Mouse (Mus musculus): ENCODE results near the gene Trappc3. TPM values are rescaled to one million over a fixed set of nuclear protein-coding genes. Genes with fewer than 3 reads are reported as not detected.
A peak's percentile ranks its signal among the peaks of the same experiment; 100 is the strongest.

Trappc3 gene
- polyA plus RNA-seq, 1 experiment = 29.6 TPM

DNA sequence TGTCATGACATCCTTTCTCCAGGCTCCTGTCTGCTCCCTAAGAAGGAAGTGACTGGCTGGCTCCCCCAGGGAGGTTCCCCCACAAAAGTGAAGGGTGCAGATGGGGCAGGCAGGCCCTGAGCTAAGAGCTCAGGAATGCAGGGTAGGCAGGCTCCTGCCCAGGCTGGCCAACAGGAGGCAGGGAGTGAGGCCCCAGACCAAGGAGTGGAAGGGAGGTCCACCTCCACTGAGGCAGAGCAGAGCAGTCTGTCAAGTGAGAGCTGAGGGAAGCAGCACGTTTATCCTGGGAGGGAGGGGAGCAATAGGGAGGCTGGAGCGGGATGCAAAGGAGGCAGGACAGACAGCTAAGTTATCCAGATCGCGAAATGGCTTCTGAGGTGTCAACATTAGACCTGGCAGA, 11.5 kb upstream of the Trappc3 start:
- no peak for TF ChIP-seq FLI1 (IDR thresholded peaks at IDR 0.05; ENCODE audit: low read length)

GRCm38 (mm10) chr4:126251655-126252254, 10.4 kb upstream of the Trappc3 start:
- Histone ChIP-seq H3K36me3 (replicated peaks; ENCODE audit: low read length) (no peaks in the 10 kb centered on the region), H3K9me3 (no peaks in the 10 kb centered on the region), H3K27me3 (replicated peaks) (peaks cover 10% of the 10 kb centered on the region), H3K4me3 (replicated peaks) (peak overlapping the region; percentile 30), H3K4me1 (peaks cover 69% of the 10 kb centered on the region)
- no peak for TF ChIP-seq GATA1 (IDR thresholded peaks at IDR 0.05; ENCODE audit: borderline replicate concordance, low read length)
- TF ChIP-seq FLI1 (IDR thresholded peaks at IDR 0.05; ENCODE audit: low read length) = no peak

More for the DNA sequence above, 11.5 kb upstream of the Trappc3 start:
- no peaks in the 10 kb centered on the region for H3K9me3 ChIP-seq
- H3K4me3 ChIP-seq (replicated peaks) = peak overlapping the region; percentile 53
- H3K4me1 ChIP-seq = peaks cover 66% of the 10 kb centered on the region
- peaks cover 10% of the 10 kb centered on the region for H3K27me3 ChIP-seq (replicated peaks)
- H3K36me3 ChIP-seq (replicated peaks; ENCODE audit: low read length) = peaks cover 7% of the 10 kb centered on the region

GRCm38 (mm10) chr4:126252411-126253237, 9.5 kb upstream of the Trappc3 start:
- H3K4me1 ChIP-seq = peaks cover 77% of the 10 kb centered on the region
- TF ChIP-seq FLI1 (IDR thresholded peaks at IDR 0.05; ENCODE audit: low read length) = no peak
- TF ChIP-seq GATA1 (IDR thresholded peaks at IDR 0.05; ENCODE audit: borderline replicate concordance, low read length) = no peak

DNA sequence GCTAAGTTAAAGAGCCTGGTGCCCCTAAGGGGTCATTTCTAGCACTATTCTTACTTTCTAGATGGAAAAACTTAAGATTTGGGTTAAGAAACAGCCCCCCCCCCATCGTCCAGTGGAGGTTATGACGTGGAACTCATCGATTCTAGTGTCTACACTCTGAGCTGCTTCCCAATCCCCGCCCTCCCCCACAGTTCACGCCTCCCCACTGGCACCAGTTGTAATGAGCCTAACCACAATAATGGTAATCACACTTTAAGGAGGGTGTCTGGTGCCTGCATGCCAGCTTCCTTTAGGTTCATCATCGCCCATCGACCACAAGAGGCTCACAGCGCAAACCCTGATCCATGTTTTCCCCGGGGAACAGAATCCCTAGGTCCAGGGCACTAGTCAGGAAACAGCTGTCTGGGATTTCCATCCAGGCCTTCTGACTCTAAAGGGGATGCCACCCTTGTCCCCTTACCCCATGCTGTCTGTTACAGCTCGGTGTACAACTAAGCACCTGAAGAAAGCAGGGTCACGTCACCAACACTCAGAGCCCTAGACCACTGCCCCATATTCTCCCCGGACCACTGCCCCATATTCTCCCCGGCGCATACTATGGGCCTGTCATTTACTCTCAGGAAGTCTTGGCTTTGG, 8.4 kb upstream of the Trappc3 start:
- H3K9me3 ChIP-seq = no peaks in the 10 kb centered on the region
- peak overlapping the region; percentile 16 for H3K4me3 ChIP-seq (replicated peaks)
- H3K36me3 ChIP-seq (replicated peaks; ENCODE audit: low read length) = no peaks in the 10 kb centered on the region
- H3K4me1 ChIP-seq = peaks cover 79% of the 10 kb centered on the region
- no peak for TF ChIP-seq FLI1 (IDR thresholded peaks at IDR 0.05; ENCODE audit: low read length)
- peaks cover 17% of the 10 kb centered on the region for H3K27me3 ChIP-seq (replicated peaks)

More at GRCm38 (mm10) chr4:126252411-126253237, 9.5 kb upstream of the Trappc3 start:
- Histone ChIP-seq H3K9me3 (no peaks in the 10 kb centered on the region), H3K27me3 (replicated peaks) (peaks cover 17% of the 10 kb centered on the region), H3K36me3 (replicated peaks; ENCODE audit: low read length) (no peaks in the 10 kb centered on the region), H3K4me3 (replicated peaks) (peak overlapping the region; percentile 13)

GRCm38 (mm10) chr4:126254315-126255112, 7.6 kb upstream of the Trappc3 start:
- Histone ChIP-seq H3K9me3 (no peaks in the 10 kb centered on the region), H3K36me3 (replicated peaks; ENCODE audit: low read length) (no peaks in the 10 kb centered on the region), H3K4me1 (peaks cover 83% of the 10 kb centered on the region), H3K27me3 (replicated peaks) (peaks cover 17% of the 10 kb centered on the region), H3K4me3 (replicated peaks) (peak overlapping the region; percentile 94)
- TF ChIP-seq FLI1 (IDR thresholded peaks at IDR 0.05; ENCODE audit: low read length) (no peak), GATA1 (IDR thresholded peaks at IDR 0.05; ENCODE audit: borderline replicate concordance, low read length) (no peak)

DNA sequence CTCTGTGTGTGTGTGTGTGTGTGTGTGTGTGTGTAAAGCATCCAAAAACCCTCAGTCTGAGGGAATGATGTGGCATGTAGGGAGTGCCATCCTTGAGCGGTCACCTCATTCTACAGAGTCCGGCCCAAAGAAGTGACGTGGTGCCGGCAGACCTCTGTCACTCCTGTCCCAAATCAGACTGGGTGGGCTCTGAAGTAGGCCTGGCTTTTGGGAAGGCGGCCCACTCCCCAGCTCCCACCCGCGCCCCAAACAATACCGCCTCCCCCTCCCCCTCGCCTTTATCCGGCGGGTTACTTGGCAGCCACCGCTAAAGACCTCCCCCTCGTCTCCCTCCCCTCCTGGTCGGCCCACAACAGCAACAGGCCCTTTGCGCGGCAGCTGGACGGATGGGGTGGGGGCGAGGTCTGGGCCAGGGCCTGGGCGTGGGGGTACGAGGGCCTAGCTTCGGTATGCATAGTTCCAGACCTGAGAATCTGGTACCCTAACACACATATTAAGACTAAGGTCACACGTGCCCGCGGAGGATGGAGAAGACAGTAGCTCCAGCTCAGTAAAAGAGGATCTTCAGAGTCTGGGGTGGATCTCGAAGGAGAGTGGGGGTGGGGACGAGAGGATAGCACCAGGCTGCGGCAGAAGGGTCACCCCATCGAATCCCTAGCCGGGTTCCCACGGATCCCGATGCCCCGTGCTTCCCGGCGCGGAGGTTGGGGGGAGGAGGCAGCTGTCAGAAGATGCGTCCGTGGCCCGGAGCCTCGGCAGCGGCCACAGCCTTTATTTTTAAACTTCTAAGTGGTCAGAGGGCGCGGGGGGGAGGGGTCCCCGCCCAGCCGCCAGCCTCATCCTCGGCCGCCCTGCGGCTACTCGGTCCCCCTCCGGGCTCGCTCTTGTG, 6.8 kb upstream of the Trappc3 start:
- H3K36me3 ChIP-seq (replicated peaks; ENCODE audit: low read length) = no peaks in the 10 kb centered on the region
- no peaks in the 10 kb centered on the region for H3K9me3 ChIP-seq
- peaks cover 85% of the 10 kb centered on the region for H3K4me1 ChIP-seq
- peak overlapping the region; percentile 94 for H3K4me3 ChIP-seq (replicated peaks)
- TF ChIP-seq FLI1 (IDR thresholded peaks at IDR 0.05; ENCODE audit: low read length) (no peak), GATA1 (IDR thresholded peaks at IDR 0.05; ENCODE audit: borderline replicate concordance, low read length) (no peak)
- peaks cover 17% of the 10 kb centered on the region for H3K27me3 ChIP-seq (replicated peaks)

DNA sequence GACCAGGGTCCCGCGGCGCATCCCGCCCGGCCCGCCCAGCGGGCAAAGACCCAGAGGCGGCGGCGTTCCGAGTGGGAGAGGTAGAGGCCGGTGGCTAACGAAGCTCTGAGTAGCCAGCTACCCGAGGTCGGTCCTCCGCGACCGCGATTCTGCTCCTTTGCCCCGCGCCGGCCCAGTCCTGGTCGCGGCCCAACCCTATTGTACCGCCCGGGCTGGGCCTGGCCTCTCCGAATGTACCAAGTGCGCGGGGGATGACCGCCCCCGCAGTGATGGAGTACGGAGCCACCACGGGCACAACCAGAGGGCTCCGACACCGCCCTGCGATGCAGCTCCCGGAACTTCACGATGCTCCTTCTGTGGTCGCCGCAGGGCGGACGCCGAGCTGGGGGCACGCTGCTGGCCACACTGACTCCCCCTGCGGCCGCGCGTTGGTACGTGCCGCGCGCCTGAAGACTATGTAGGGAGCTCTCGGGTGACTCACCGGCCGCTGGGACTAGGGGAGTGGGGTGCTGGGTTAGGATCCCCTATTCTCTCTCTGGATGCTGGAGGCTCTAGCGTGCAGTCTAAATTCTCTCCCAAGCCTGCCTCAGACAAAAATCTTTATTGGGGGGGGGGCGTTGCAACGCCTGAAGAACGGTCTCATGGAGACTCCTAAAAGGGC, 5.9 kb upstream of the Trappc3 start, which contains the start of gene Map7d1:
Gene Map7d1, minus strand, starts transcription at position 213 of the 661 bp plus-strand sequence.
- H3K36me3 ChIP-seq (replicated peaks; ENCODE audit: low read length) = no peaks in the 10 kb centered on the region
- peaks cover 85% of the 10 kb centered on the region for H3K4me1 ChIP-seq
- H3K4me3 ChIP-seq (replicated peaks) = peak within 1 kb of the TSS; percentile 94
- TF ChIP-seq FLI1 (IDR thresholded peaks at IDR 0.05; ENCODE audit: low read length) = no peak
- no peak for TF ChIP-seq GATA1 (IDR thresholded peaks at IDR 0.05; ENCODE audit: borderline replicate concordance, low read length)
- peaks cover 17% of the 10 kb centered on the region for H3K27me3 ChIP-seq (replicated peaks)
- H3K9me3 ChIP-seq = no peaks in the 10 kb centered on the region

All from megakaryocyte, embryonic 14.5 days (primary cell).